Mouse (Mus musculus) brain, adult 10 weeks (tissue): Measurements from ENCODE around the gene Hmgcl. TPM values are rescaled to one million over a fixed set of nuclear protein-coding genes. Genes with fewer than 3 reads are reported as not detected.

Source experiments
- polyA plus RNA-seq: library from polyadenylated mRNA; stranded (reverse); fragments of 350-450 nt; fragmentation: Illumina TruSeq; extraction: RNeasy Lipid Tissue Mini Kit (QIAGEN cat#74804); gene quantifications from one replicate; pipeline ENCODE4 v1.2.3, GENCODE M21; 2015; ENCODE audit warnings: low read depth, low replicate concordance

Gene Hmgcl
- 50.6 TPM for polyA plus RNA-seq

GRCm38 (mm10) chr4:135946278-135946658 lies at the start of gene Hmgcl:
Hmgcl (plus strand) TSS chr4:135946448.

GRCm38 (mm10) chr4:135920304-135921241 lies 25.7 kb upstream of the Hmgcl start, which contains the start of gene Fuca1:
Fuca1 (plus strand) TSS chr4:135920735.

GRCm38 (mm10) chr4:135963457-135964193 lies 17.4 kb downstream of the Hmgcl start, which contains the start of gene Gale:
Gale (plus strand) TSS chr4:135963727.

GRCm38 (mm10) chr4:135972556-135972906 lies 26.3 kb downstream of the Hmgcl start, which contains the start of gene Lypla2:
Lypla2 (minus strand) TSS chr4:135972626.

GRCm38 (mm10) chr4:135986943-135987710 lies 40.9 kb downstream of the Hmgcl start, which contains the start of gene Pithd1:
Pithd1 (minus strand) TSS chr4:135987264.

Other genes with a start within 250 kb of the Hmgcl start
- gene Il22ra1, start 218.3 kb upstream of the Hmgcl start, polyA plus RNA-seq = not detected
- gene Myom3, start 186.7 kb upstream of the Hmgcl start, polyA plus RNA-seq = 2.1 TPM
- 74.7 TPM for gene Srsf10, start 90.7 kb upstream of the Hmgcl start, polyA plus RNA-seq
- gene Pnrc2, start 72.6 kb upstream of the Hmgcl start, polyA plus RNA-seq = 80.8 TPM
- 0.19 TPM for gene Cnr2, start 51.1 kb upstream of the Hmgcl start, polyA plus RNA-seq
- gene Fuca1, start 25.7 kb upstream of the Hmgcl start, polyA plus RNA-seq = 77.6 TPM
- 22.5 TPM for gene Gale, start 17.3 kb downstream of the Hmgcl start, polyA plus RNA-seq
- 89.5 TPM for gene Lypla2, start 26.2 kb downstream of the Hmgcl start, polyA plus RNA-seq
- gene Pithd1, start 40.8 kb downstream of the Hmgcl start, polyA plus RNA-seq = 110 TPM
- 15.8 TPM for gene Eloa, start 75.3 kb downstream of the Hmgcl start, polyA plus RNA-seq
- 843 TPM for gene Rpl11, start 107.0 kb downstream of the Hmgcl start, polyA plus RNA-seq
- gene Id3, start 197.0 kb downstream of the Hmgcl start, polyA plus RNA-seq = 54.0 TPM
- 0.48 TPM for gene E2f2, start 225.9 kb downstream of the Hmgcl start, polyA plus RNA-seq